Mouse (Mus musculus) spleen, adult 12 weeks (tissue): ENCODE data around the gene Whamm.

Experiments
- DNase-seq: peaks from one replicate; pipeline ENCODE4 v3.0.0; 2022; ENCODE audit warnings: low spot score

The Whamm gene

DNA sequence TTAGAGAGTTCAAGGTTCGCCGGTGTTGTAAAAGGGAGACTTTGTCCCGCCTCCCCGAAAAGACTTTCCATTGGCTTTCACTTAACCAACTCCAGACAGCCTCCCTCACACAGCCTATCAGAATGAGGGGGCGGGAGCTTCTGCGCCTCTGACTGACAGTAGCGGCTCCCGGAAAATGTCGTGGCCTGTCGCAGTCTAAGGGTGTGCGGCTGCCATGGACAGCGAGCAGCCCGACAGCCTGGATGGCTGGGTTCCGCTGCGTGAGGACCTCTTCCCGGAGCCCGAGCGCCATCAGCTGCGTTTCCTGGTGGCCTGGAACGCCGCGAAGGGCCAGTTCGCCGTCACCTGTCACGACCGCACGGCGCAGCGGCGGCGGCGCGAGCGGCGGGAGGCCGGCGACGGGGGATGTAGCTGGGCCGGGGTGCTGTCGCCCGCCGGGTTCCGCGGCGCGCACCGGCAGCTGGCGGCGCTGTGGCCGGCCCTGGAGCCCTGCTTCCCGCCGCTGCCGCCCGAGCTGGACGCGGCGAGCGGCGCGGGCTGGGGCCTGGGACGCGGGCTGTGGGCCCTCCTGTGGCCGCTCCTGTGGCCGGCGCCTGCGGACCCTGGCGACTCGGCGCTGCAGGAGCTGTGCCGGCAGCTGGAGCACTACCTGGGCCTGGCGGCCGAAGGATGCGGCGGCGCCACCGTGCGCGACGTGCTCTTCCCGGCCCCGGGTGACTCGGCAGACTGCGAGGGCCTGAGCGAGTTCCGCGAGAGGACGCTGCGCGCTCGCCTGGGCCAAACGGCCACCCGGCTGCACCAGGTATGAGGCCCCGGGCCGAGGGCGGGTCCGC lies at the start of gene Whamm:
TSS of gene Whamm (plus strand) at position 159 of the 833 bp plus-strand sequence.
- DNase-seq, result peak; percentile 85

GRCm38 (mm10) chr7:81523008-81523662 lies 47.9 kb upstream of the Whamm start:
- DNase-seq, result peak; percentile 65

- no peak for DNase-seq
These were observed 47.4 kb upstream of the Whamm start for GRCm38 (mm10) chr7:81523663-81524017.

DNA sequence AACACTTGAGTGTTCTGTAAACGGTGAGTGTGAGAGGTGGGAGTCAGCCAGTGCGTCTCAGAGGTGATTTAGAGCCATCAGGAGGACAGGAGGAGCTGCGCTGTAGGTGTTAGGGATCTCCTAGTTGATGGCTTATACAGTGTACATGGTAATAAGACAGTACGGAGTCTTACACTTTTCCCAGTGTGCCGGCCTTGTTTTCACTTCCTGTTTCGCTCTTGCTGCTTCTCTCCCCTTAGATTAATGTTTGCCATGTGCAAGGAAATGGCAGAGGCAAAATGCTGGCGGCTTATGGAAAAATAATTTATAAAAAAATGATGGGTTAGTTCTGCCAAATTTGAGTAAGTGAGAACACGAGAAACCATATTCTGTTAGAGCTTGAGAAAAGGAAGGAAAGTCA lies 42.1 kb upstream of the Whamm start:
- no peak for DNase-seq

GRCm38 (mm10) chr7:81531462-81531861 lies 39.6 kb upstream of the Whamm start:
- no peak for DNase-seq

DNA sequence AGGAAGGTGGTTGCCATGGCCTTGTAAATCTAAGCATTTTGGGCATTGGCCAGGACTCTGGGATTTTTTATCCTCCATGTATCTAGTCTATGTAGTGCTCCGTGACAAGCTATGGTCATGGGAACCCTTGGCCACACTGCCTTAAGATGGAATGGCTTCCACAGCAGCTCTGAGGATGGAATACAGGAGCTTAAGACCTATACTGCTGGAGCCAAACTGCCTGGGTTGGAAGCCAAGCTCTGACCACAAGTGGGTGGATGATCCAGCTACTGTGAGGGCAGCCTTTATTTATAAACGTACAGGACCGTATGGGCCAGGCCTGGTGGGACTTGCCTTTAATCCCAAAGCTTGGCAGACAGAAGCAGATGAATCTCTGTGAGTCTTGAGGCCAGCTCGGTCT lies 34.6 kb upstream of the Whamm start:
- DNase-seq, result no peak

- DNase-seq, result no peak
These were observed 32.9 kb upstream of the Whamm start for GRCm38 (mm10) chr7:81538070-81538675.

- no peak for DNase-seq
These were observed 31.5 kb upstream of the Whamm start for GRCm38 (mm10) chr7:81539565-81539964.

DNA sequence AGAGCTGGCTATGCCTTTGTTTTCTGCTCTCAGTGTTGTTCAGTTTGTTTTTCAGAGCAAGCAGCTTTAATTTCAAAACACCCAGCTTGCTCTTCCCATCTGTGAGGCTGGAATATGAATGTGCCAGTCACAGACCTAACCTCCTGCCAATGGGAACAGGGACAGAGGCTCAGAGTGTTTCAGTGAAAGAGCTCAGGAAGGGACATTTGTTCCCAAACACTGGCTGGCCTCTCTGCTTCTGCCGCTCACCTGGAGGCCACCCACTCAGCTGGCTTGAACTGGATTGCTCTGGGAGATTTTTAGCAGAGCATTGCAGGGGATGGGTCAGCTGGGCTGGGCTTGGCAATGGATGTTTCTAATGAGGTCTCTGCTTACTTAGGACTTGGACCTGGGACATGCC lies 30.1 kb upstream of the Whamm start:
- no peak for DNase-seq

DNA sequence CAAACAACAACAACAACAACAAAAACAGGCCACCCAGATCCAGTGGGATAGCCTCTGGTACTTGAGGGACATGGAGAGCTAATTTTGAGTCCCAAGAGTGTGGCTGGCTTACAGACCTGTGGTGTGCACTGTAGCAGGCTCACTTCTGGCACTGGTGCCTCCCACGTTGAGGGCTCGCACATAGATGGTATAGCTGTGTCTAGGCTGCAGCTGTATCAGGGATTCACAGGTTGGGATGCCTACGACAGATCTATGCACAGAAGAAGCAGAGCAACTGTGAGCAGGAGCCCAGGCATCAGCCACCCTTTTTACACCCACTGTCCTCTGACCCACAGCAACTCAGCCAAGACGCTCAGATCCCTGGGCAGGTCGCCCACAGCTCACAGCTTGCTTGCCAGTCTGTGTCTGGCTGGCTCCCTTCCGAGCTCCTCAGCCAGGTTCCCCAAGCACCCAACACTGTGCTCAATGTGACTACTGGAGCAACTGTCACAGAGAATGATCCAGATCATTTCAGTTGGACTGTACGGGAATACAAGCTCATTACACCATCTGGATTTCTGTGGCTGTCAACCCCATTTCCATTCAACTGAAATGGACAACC lies 29.0 kb upstream of the Whamm start:
- no peak for DNase-seq

DNA sequence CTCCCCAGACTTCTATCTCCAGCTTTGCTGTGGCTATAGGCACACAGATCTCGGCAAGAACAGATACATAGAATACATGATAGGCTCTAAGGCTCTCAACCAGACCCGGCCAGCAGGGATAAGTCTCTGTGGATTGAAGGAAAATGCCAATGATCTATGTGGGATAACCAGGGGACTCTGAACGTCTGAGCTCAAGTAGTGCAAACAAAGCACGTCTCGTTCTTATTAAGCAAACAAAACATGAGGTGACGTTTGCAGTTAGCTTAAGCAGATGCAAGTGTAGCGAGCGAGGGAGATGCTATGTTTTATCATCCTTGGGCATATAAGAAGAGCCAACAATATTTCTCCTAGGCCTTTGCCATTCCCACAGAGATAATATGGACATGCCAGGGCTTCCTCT lies 28.1 kb upstream of the Whamm start:
- DNase-seq, result no peak

GRCm38 (mm10) chr7:81548864-81549263 lies 22.2 kb upstream of the Whamm start:
- DNase-seq, result no peak

- no peak for DNase-seq
These were observed 17.5 kb upstream of the Whamm start for GRCm38 (mm10) chr7:81553589-81553988.

DNA sequence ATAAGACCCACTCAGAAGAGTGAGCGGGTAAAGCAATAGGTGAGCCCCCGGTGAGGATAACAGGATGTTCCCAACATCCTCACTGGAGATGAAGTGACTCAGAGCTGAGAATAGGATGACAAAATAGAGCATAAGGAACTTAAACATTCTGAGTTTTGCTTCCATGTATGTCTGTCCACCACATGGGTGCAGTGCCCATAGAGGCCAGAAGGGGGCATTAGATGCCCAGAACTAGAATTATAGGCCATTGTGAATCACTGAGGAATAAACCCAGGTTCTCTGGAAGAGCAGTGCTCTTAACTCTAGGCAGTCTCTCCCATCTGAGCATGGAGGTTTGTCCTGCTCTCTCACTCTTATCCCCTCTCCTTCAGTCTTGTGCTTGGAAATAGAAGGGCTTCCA lies 16.7 kb upstream of the Whamm start:
- peak; percentile 49 for DNase-seq

GRCm38 (mm10) chr7:81556839-81557238 lies 14.2 kb upstream of the Whamm start:
- DNase-seq, result no peak

DNA sequence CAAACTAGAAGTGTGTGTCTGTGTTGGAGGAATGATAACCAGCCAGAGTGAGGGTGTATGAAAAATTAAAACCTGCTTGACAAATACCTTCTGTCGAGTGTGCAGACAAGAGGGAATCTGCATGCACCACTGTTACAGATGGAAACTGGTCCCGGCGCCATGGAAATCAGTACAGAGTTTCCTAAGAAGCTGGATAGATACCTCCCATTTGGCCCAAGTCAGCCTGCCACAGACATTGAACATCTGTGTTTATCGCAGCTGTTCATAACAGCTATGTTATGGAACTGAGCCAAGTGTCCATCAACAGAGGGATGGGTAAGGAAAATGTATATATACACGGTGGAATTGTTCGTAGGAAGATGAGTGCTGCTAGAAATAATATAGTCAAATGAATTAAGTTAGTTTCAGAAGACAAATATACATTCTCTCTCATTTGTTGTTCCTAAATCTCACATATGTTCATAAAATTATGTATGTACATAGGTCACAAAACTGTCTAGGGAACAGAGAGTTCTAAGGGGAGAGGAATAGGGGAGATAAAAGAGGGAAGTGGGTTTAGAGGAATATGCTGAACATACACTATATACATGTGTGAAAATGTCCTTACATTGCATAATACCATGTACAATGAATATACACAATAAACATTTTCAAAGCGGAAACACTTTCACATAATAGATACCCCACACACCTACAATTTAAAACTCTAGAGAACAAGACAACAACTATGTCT lies 13.6 kb upstream of the Whamm start:
- no peak for DNase-seq

DNA sequence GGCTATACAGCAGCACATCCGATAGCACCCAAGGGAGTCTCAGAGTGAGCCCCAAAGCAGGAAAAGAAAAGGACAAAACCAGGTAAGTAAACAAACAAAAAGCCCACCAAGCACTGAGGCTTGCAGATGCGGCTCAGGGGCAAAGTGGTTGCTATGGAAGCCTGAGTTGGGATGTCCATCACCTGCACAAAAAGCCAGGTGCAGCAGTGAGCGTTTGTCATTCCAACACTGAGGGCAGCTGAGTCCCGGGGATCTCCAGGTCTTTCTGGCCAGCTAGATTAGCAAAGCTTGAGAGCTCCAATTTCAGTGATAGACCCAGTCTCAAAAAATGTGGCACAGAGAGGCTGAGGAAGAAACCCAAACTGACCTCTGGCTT lies 13.1 kb upstream of the Whamm start:
- DNase-seq, result no peak

DNA sequence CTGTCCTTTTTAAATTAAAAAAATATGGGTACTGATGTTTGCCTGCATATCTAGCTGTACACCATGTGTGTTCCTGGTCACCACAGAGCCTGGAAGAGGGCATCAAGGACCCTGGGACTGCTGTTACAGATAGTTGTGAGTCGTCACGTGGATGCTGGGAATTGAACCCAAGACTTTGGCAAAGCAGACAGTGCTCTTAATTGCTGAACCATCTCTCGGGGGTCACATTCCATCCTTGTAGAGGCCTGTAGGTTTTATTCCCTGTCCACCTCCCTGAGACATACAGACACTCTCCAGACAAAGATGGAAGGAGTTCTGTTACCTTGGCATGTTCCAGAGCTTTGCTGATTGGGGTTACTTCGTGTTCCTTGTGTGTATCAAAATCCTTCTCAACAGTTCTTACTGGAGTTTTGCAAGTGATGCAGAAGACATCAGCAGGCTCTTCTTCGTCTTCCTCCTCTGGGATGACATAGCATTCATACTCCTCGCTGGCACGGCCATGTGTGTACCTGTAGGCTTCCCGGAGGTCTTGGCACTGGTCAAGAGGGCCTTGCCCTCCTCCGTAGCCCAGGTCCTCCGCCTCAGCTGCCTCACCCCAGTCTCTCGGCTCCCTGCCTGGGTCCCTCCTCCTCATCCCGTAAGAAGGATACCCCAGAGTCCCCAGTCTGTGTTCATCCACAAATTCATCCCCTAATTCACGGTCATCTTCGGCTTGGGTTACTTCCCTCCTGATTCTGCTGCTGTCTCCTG lies 11.7 kb upstream of the Whamm start:
- no peak for DNase-seq

GRCm38 (mm10) chr7:81560101-81561049 lies 10.7 kb upstream of the Whamm start:
- DNase-seq, result no peak

DNA sequence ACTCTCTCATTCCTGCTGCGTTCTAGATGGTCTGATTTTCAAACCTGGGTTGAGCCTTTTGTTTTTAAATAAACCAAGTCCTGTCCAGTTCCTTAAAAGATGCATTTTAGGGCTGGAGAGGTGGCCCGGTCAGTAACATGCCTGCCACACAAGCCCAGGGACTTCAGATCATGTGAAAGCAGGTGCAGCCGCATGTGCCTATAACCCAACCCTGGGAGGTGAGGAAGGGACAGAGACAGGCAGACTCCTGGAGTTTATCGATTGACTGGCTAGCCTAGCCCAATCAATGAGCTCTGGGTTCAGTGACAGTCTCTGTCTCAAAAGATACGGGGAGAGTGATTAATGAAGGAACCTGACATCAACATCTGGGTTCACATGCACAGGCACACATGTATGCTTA lies 9.9 kb upstream of the Whamm start:
- no peak for DNase-seq
